Mouse (Mus musculus): ENCODE measurements around the gene Dmbt1. TPM values are rescaled to one million over a fixed set of nuclear protein-coding genes. Genes with fewer than 3 reads are reported as not detected.

Gene Dmbt1
- polyA plus RNA-seq, 1 experiment from 2014 or later: not detected

DNA sequence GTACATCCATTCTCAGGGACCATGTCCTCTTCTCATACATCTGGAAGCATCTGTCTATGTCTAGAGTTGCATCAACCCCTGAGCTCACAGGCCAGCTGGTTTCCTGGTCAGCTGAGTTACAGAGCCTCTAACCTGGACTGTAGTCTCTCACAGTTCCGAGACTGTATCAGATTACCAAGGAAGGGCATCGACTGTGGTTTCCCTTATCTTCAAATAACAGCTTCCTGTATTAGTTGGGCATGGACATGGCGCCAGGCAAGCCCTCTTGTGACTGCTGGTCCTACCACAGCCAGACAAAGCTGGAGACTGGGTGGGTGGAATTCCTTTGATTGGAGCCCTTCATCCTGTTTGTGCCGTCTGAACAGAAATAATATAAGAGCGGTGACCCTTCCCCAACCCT, 121.2 kb downstream of the Dmbt1 start:
- DNase-seq (ENCODE audit: low spot score): no peak
- no peaks in the 10 kb centered on the region for H3K27me3 ChIP-seq (ENCODE audit: low read depth, poor library complexity, severe bottlenecking)
- no peak overlapping the region for H3K4me3 ChIP-seq
- H3K27ac ChIP-seq (replicated peaks): no peak overlapping the region
- H3K36me3 ChIP-seq: no peaks in the 10 kb centered on the region
- WGBS: 86% methylated on average over 5 of the region's 5 CpGs
- H3K9me3 ChIP-seq (replicated peaks): no peaks in the 10 kb centered on the region
- no peaks in the 10 kb centered on the region for H3K4me1 ChIP-seq

DNA sequence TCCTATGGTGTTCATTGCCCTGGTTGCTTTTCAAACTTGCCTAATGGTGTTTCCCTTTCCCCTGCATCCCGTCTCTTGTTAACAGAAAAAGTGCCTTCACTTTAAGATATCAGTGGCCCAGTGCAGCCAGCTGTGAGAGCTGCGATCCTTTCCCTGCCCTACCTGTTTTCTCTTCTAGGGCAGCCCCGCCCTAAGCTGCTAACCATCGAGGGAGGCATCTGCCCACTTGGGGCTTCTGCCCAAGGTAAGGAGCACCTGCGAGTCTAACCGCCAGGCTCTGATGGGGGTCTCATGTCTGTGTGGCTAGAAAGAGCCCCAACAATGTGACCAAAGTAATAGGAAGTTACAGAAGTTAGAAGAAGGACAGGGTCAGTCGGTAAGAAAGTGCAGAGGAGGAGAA, 130.4 kb downstream of the Dmbt1 start:
- Histone ChIP-seq H3K4me1 (no peaks in the 10 kb centered on the region), H3K4me3 (no peak overlapping the region), H3K36me3 (no peaks in the 10 kb centered on the region), H3K27ac (replicated peaks) (no peak overlapping the region), H3K27me3 (ENCODE audit: low read depth, poor library complexity, severe bottlenecking) (no peaks in the 10 kb centered on the region), H3K9me3 (replicated peaks) (no peaks in the 10 kb centered on the region)
- no peak for DNase-seq (ENCODE audit: low spot score)
- WGBS: 82% methylated on average over 7 of the region's 7 CpGs

DNA sequence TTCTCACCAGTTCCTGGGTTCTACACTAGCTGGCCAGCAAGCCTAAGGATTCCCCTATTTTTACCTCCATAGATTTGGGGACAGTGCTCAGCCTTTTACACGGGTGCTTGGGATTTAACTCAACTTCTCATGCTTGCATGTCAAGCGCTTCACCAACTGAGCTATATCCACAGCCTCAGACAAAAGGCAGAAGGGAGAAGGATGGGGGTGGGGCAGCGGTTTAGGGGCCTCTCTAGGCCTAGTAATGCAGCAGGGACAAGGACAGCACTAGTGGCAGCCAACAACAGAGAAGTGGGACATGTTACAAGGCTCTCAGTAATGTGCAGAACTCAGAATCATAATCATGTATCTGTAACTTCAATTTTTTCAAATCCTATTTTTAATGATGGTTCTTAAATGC, 135.9 kb downstream of the Dmbt1 start:
- no peaks in the 10 kb centered on the region for H3K27me3 ChIP-seq (ENCODE audit: low read depth, poor library complexity, severe bottlenecking)
- no peak overlapping the region for H3K4me3 ChIP-seq
- no peak overlapping the region for H3K27ac ChIP-seq (replicated peaks)
- H3K36me3 ChIP-seq: no peaks in the 10 kb centered on the region
- H3K9me3 ChIP-seq (replicated peaks): no peaks in the 10 kb centered on the region
- DNase-seq (ENCODE audit: low spot score): no peak
- WGBS: 75% methylated on average over 3 of the region's 3 CpGs
- no peaks in the 10 kb centered on the region for H3K4me1 ChIP-seq

DNA sequence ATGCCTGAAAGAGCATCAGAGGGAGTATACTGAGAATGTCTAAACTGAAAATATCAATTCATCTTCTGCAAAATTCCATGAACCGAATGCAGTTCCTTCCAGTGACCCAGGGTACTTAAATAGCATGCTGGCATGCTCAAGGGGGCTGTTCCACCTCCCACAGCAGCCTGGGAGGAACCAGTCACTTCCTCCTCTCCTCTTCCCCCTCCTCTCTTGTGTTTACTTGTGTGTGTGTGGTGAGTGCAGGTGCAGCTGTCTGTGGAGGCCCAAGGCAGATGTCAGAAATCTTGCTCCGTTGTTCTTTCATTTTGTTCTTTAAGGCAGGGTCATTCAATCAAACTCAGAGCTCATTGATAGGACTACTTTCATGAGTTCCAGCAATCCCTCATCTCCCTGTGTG, 137.2 kb downstream of the Dmbt1 start:
- H3K4me3 ChIP-seq: no peak overlapping the region
- no peaks in the 10 kb centered on the region for H3K27me3 ChIP-seq (ENCODE audit: low read depth, poor library complexity, severe bottlenecking)
- H3K4me1 ChIP-seq: no peaks in the 10 kb centered on the region
- no peaks in the 10 kb centered on the region for H3K9me3 ChIP-seq (replicated peaks)
- H3K36me3 ChIP-seq: no peaks in the 10 kb centered on the region
- no peak for DNase-seq (ENCODE audit: low spot score)
- 76% methylated on average over 2 of the region's 2 CpGs for WGBS
- no peak overlapping the region for H3K27ac ChIP-seq (replicated peaks)

Other genes with a start within 250 kb of the Dmbt1 start
- 49.9 and 50.9 TPM in 2 replicates for gene Plekha1, start 166.3 kb upstream of the Dmbt1 start, polyA plus RNA-seq (2016; fragmentation: Nextera tagmentation; extraction: Ambion mirVana)
- 2.1 and 3.1 TPM in 2 replicates for gene Htra1, start 95.9 kb upstream of the Dmbt1 start, polyA plus RNA-seq (2016; fragmentation: Nextera tagmentation; extraction: Ambion mirVana)
- not detected in 2 replicates for gene 4933402N03Rik, start 114.3 kb downstream of the Dmbt1 start, polyA plus RNA-seq (2016; fragmentation: Nextera tagmentation; extraction: Ambion mirVana)
- gene 5430419D17Rik, start 142.3 kb downstream of the Dmbt1 start, polyA plus RNA-seq (2016; fragmentation: Nextera tagmentation; extraction: Ambion mirVana): not detected in 2 replicates

Measured in midbrain, embryonic 10.5 days (tissue).